Mouse (Mus musculus) CD8-positive naive resting alpha-beta T cell, adult 2 months (primary cell): ENCODE measurements around the gene Rap1b.
"Not testable (repeated sequence)": the region's sequence is repeated elsewhere in the genome, so short reads cannot be mapped to it uniquely, and the experiment has no call there.

ENCODE experiments used
- DNase-seq, 2 experiments: peaks; one replicate each; pipeline ENCODE4 v3.0.0; 2022; ENCODE audit warnings: low read depth in 2 of 2, low spot score in 2 of 2

Rap1b gene

DNA sequence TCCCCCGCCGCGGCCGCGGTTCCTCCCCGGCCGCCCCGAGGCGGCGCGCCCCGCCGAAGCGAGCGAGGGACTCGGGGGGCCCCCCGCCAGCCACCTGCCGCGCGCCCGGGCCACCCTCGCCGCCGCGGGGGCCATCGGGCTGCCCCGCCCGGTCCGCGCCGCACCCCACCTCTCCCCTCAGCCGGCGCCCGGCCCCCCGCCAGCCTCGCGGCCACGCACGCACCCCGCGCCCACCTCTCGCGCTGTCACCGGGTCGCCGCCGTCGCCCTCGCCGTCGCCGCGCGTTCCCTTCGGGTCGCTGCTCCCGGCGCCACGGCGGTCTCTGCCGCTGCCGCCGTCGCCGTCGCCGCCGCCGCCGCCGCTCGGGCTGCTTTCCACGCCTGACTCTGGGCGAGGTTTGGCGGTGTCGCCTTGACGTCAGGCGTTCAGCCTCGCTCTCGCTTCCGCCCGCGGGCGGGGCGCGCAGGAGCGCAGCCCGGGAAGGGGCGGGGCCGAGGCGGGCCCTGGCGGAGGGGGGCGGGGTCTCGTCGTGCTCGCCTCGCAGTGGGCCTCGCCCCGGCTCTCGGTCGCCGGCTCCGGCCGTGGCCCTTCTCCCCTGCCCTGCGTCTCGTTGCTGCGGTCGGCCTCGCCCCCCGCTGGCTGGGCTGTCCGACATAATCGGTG, at the start of gene Rap1b:
Gene Rap1b, minus strand, starts transcription at position 439 of the 663 bp plus-strand sequence.
- peak; percentile 95 to 96 for DNase-seq

DNA sequence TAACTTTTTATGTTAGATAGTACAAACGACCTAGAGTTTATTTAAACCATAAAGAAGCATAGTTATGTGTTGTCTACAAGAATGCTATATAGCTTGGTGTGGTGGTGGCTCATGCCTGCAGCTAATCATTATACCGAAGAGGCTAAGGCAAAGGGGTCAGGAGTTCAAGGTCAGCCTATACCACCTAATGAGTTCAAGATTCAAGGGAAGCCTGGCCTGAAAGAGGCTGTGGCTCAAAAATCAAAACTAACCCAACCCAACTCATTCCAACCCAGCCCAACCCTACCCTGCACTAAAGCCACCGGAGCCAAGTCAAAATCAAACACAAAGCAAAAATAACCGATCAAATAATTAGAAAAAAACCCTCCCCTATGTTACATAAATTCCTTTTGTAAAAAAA, 49.4 kb upstream of the Rap1b start:
- DNase-seq, result no peak

DNA sequence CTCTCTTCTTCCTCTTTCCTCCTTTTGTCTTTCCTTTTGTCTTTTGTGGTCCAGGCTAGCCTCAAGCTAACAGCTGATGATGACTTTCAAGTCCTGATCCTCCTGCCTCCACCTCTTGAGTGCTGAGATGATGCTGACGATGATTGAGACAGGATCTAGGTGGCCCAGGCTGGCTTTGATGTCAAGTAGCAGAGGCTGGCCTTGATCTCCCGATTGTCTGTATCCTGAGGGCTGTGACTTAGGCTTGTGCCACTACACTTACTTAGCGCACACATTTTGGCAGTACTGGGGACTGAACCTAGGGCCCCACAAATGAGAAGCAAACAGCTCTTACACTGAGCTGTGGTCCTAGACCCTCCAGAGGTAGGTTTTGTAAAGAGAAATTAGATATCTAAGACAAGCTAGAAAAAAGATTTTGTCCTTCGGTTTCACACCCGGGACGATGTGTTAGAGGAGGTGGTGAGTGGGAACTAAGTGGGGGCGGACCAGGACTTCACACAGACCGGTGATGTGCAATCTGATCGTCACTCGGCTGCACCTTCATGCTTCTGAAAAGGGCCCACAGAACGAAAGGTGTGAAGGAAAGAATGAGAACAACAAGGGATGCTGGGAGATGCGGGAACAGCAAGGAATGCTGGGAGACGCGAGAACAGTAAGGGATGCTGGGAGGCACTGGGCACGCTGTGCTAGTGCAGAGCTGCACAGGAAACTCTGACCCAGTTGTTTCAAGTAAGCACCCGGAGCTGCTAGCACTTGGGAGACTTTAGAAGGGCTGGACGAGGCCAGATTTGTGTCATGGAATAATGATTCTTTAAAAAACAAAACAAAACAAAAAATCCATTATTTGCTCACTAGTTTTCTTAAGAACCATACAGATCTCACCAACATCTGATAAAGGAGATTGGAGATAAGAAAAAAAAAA, 48.5 kb upstream of the Rap1b start:
- DNase-seq, result no peak

DNA sequence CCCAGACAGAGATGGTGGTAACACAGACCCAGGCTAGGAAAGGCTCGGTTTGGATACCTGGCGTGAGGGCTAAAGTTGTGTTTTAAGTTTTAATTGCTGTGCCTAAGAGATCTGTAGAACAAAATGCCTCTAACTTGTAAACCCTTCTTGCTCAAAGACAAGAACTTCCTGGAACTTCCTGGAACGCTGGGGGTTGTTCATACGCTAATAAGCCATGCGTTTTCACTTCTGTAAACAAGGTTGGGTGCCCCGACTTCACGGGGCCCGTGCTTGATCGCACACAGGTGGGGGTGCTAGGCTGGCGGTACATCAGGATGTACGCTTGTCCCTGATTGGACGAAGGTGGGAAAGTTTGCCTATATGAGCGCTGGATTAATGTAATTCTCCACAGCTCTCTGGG, 47.3 kb upstream of the Rap1b start:
- DNase-seq, result not testable (repeated sequence)

DNA sequence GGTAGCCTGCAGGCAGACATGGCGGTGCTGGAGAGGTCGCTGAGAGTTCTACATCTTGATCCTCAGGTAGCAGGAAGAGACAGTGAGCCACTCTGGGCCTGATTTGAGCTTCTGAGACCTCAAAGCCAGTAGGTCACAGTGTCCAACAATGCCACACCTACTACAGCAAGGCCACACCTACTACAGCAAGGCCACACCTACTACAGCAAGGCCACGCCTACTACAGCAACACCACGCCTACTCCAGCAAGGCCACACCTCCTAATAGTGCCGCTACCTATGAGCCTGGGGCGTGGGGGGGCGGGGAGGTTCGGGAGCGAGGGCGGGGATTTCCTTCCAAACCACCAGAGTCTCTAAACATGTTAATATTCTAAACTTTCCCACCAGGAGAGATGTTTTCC, 45.5 kb upstream of the Rap1b start:
- DNase-seq, result no peak

DNA sequence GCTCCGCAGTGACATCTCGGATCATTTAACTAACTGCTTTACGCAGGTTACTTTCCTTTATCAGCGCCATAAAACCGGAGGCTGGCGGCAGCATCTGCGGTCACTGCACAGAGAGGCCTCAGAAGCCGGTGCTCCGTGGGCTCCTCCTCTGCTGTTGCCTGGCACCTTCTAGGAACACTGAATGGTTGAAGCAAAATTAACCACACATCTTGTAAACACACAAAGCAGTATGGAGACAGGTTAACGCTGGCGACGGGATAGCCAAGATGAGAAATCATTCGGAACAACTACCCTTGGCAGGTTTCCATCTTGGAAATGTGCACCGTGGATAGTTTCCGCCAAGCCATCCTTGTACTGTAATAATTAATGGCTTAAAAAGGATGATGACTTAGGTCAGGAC, 43.0 kb upstream of the Rap1b start:
- DNase-seq, result no peak

DNA sequence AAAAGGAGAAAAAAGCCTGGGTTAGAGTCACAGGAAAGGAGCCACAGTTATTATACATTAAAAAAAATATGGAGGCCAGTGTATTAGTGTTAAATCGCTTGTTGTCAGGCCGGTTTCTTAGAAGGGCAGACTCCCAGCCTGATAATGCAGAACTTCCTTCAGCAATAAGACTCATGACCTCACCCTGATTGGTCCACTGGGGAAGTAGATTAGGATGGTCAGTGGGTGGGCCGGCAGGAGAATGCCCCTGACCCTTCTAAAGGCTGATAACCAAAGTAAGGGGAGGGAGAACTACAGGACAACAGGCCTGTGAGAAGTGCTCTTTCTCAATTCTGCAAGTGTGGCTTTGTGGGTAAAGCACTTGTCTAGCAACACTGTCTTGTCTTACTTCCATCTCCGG, 39.5 kb upstream of the Rap1b start:
- DNase-seq, result no peak

DNA sequence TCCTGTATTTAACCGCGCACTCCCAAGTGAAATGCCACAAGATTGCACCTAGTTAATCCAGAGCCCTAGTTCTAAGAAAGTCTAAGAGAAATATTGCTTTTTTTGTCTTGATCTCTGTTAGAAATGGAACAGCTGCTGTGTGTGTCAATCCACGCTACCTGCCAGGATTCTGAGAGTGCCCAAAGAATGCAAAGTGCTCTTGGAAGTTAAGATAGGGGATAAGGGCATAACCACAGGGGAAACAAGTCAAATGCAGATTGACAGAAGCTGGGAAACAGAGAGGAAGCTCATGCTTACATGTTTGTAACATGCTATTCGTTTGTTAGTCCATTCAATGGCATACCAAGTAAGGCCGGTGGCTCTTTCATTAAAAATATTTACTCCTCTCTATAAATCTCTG, 38.9 kb upstream of the Rap1b start:
- DNase-seq, result no peak

DNA sequence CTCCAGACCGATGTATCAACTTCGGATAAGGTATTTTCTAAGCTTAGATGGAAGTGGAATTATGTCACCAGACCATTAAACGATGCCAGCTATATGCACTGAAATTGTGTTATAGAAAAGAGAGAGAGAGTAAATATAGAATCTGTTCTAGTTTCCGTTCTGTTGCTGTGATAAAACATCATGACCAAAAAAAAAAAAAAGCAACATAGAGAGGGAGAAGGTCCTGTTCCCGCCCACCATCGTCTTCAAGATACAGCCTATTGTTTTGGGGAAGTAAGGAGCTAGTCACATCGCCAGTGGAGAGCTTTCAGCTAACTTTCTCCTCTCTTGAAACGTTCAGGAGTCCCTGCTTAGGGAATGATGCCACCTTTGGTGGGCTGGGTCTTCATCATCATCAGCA, 37.6 kb upstream of the Rap1b start:
- no peak for DNase-seq

DNA sequence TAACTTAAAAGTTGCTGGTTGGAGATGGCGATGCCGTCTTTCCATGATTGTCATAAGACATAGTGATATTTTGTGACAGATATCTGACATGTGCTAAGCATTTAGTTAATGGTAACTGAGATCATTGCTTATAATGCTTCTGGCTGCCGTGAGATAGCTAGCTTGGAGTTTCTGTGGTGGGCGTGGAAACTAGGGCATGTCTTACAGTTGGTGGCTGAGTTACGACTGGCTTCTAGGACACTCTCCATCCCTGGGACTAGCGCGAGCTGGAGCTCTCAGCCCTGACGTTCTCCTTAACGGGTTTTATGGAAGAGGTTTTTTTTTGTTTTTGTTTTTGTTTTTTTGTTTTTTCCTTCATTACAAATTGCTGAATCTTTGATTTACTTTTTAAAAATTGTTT, 32.8 kb upstream of the Rap1b start:
- DNase-seq, result no peak

DNA sequence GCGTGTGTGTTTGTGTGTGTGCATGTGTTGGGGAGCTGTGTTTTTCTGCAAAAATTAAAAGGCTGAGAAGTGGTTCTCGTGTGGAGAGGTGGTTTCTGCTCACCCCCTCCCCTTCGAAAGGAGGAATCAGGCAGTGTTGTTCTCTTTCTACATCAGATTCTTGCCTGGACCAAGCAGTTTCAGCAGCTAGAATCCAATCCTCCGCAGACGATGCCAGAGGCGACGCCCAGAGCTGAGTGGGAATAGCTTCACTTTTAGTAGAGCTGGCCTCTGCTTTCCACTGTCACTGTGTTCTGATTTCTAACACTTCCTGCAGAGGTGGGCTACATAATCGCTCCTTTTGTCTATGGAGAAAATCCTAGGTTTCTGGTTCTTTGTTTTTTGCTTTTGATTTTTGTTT, 31.0 kb upstream of the Rap1b start:
- no peak for DNase-seq

DNA sequence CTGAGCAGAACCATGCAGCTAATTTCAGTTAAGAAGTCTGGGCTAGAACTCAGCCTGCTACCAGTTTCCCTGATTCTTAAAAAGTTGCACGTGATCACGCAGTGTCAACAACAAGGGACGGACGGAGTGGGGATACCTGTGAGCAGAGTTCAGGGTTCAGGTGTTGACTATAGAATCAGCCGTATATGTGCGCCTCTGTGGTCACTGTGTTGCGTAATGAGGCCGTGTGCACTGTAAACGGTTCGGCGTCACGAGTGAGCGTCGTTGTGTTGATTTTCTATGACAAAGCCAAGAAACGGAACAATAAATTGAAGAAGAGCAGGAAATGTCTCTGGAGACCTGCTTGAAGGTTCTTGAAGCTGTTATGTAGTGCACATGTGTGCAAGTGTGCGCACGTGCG, 30.6 kb upstream of the Rap1b start:
- no peak for DNase-seq

DNA sequence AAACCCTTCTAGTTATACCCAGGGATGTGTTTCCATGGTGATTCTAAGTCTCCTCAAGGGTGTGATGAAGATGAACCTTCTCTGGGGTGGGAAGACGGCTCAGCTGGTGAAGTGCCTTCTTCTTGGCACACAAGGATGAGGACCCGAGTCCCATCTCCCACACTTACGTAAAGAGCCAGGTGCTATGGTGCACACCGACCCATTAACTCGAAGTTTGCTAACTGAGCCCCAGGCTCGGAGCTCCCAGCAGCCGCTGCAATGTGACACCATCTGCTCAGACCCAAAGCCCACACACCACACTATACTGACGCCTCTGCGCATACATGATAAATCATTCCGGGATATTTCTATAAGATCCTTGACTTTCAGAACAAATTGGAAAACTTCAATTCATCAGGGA, 29.1 kb upstream of the Rap1b start:
- DNase-seq, result no peak

DNA sequence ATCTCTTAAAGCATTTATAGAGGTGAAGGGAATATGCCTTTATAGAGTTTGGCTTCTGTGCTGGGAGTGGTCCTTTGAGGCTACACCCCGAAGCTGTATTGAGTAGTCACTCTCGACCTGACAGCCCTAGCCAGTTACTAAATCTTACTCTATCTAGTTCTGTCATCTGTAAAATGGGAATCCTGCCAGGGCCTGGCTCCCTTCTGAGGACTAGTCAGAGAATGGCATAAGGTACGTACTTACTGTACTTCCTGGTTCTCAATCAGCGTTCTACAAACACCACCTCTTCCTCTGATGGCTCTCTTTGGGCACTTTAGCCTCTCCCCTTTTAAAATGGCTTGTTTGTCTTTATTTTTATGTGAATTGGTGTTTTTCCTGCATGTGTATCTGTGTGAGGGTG, 28.1 kb upstream of the Rap1b start:
- no peak for DNase-seq

DNA sequence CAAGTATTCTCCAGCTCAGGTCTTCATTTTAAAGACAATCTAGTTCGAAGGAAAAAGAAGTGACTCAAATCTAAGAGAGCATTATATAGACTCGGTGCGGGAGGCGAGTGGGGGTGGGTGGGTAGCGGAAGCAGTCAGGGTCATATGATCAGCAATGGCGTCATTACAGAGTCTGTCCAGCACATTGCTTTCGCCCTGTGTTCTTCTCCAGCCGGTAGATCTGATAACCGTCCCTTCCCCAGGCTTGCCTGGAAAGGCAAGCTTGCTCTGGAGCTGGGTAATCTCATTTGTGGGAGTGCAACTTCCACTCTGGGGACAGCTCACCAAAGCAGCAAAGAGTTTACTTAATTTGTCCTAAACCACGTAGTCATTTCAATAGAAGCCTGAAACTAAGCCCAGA, 26.6 kb upstream of the Rap1b start:
- no peak for DNase-seq

DNA sequence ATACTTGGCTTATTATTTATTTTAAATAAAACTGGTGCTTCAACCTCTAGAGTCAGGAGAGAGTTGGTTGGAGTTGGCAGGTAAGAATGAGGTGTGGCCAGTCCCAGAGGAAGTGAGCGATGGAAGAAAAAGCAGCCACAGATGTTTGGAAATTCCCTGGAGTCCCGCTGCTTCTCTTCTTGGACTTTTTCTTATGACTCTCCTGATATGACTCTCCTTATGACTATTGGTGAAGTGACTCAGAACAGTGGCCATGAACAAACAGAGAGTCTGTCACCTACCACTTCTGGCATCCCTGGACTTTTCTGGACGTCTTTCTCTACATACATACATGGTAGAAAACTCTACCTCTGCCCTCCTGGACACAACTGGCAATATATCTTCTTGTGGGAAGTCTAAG, 21.5 kb upstream of the Rap1b start:
- no peak for DNase-seq

DNA sequence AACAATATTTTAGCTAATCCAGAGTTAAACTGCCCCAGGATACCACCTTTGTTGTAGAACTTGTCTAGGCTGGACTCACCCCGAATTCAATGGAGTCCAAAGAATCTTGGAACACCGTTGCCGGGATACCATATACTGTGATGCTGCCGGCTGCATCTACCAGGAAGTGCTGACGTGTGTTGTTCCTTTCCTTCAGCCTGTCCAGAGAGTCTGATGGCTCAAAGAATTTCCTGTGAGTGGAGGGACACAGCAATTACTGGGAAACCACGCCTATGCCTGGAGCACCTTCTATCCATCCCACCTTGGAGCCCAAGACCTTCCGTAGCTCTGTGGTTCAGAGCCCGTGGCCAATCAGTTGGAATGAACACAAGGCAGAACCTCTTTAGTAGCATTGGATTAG, 20.8 kb upstream of the Rap1b start:
- DNase-seq, result no peak

DNA sequence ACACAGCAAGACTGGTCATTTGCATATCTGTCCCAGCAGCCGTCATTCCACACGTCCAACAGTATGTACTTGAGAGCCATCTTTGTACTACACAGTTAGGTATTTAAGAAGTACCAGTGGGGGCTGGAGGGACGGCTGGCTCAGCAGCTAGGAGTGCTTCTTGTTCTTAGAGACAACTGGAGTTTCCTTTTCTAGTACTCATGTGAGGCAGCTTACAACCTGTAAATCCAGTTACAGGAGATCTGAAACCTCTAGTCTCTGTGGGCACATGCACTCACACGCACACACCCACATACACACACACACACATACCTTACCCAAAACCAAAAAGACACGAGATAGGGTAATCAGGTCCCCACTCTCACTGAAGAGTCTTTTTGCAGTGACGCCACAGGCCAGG, 18.9 kb upstream of the Rap1b start:
- DNase-seq, result peak; percentile 73 to 80

DNA sequence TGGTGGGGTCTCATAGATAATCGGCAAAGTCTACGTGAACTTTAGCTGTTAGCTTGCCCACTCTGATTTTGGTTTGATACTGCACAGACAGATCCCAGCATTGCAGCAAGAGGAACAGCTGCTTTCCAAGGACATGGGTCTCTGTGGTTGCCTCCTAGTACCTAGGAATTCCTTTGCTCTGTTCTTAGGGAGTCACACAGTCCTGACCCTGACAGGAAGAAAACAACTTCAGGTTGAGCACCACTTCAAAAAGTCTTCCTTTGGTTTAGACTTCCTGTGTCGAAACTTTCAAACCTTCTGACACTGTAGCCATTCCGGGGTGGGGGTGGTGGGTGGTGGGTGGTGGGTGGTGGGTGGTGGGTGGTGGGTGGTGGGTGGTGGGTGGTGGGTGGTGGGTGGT, 18.4 kb upstream of the Rap1b start:
- DNase-seq, result no peak

DNA sequence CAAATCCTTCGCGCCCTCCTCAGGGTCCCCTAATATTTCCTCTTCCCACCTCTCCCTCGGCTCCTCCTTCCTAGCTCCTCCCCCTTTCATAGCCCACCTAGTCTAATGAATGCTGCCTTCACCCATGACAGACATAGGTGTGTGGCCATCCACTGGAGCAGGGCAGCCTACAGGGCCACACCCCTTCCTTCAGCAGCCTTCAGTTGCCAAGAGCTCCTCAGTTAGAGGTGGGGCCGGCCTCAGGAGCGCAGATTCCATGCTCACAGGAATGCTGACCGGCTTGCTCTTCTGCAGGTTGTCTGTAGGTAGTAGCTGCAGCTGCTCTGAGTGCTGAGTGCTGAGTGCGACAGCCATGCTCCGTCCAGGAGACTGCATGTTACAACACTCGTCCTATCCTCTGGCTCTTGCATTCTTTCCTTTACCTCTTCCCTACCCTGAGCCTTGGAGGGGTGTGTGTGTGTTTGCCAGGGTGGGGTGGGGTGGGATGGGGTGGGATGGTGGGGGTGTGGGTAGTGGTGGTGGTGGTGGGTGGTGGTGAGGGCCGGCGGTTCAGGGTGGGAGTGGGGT, 16.3 kb upstream of the Rap1b start:
- DNase-seq, result no peak

DNA sequence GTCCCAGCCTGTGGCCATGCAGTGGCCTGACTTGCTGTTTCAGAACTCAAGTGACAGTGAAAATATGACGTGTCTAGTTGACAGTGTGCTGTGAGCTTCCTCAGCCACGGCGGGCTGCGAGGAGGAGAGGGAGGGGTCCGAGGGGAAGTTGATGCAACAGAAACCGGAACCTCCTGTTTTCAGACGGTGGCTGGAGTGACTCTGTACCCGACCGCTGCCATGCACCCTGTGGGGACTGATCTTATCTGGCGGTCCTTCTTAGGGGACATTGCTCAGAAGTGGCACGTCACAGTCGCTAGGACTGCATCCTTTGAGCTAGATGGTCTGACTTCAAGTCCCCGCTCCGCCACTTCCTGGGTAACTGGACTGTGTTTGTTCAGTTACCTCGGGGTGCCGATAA, 15.1 kb upstream of the Rap1b start:
- DNase-seq, result peak; percentile 54 to 67

DNA sequence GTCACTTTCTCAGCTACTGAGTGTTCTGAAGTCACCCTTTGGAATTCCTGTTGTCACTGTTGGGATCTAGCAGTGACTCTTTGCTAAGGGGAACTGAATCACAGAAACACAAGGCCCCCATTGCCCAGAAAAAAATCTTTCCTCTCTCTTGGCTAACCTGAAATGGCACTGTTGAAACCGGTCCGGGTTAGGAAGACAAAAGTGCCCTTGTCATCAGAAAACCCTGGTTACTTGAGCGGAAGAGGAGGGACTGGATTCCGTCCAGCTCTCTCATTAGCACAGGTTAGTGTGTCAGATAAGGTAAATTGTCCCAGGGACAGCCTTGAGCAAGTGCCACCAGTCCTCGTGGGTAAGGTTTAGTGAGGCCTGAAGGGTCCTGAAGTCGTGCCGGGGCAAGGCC, 14.5 kb upstream of the Rap1b start:
- DNase-seq, result no peak
